Mouse (Mus musculus) monocyte, adult 59 days (primary cell): Measurements from ENCODE around the gene Olfr133. TPM values are rescaled to one million over a fixed set of nuclear protein-coding genes. Genes with fewer than 3 reads are reported as not detected.

Experiments
- total RNA-seq, 2 experiments: library from RNA; stranded (reverse); gene quantifications; one replicate each; pipeline ENCODE4 v1.2.4; 2023

The Olfr133 gene
- not detected for total RNA-seq

GRCm38 (mm10) chr17:38144981-38145380 lies at the start of gene Olfr133:
TSS of gene Olfr133 (plus strand) at chr17:38145281.

GRCm38 (mm10) chr17:38134426-38134825 lies 10.7 kb upstream of the Olfr133 start, which contains the start of gene Olfr132:
TSS of gene Olfr132 (minus strand) at chr17:38134526.

GRCm38 (mm10) chr17:38171088-38171487 lies 26.0 kb downstream of the Olfr133 start, which contains the start of gene Olfr134:
TSS of gene Olfr134 (plus strand) at chr17:38171388.

Other genes with a start within 250 kb of the Olfr133 start
- gene Olfr127, start 244.8 kb upstream of the Olfr133 start, total RNA-seq: not detected
- not detected for gene Olfr128, start 224.7 kb upstream of the Olfr133 start, total RNA-seq
- not detected for gene Olfr761, start 192.2 kb upstream of the Olfr133 start, total RNA-seq
- gene Olfr129, start 85.2 kb upstream of the Olfr133 start, total RNA-seq: not detected
- gene Olfr130, start 81.4 kb upstream of the Olfr133 start, total RNA-seq: not detected
- not detected for gene Olfr131, start 56.6 kb upstream of the Olfr133 start, total RNA-seq
- gene Olfr132, start 10.8 kb upstream of the Olfr133 start, total RNA-seq: not detected
- gene Olfr134, start 26.1 kb downstream of the Olfr133 start, total RNA-seq: not detected
- gene Olfr135, start 59.1 kb downstream of the Olfr133 start, total RNA-seq: not detected
- gene Olfr138, start 115.8 kb downstream of the Olfr133 start, total RNA-seq: not detected
- gene Olfr137, start 162.3 kb downstream of the Olfr133 start, total RNA-seq: not detected
- not detected for gene Olfr136, start 184.6 kb downstream of the Olfr133 start, total RNA-seq